Mouse (Mus musculus) cerebellum, postnatal 10 days (tissue): ENCODE data around the gene Gm15294.

Experiments used
- DNase-seq, 2 experiments: peaks; one replicate each; pipeline ENCODE4 v3.0.0; 2021; ENCODE audit warnings: mixed read lengths in 2 of 2

Gm15294 gene

GRCm38 (mm10) chrX:141875135-141875534, at the start of gene Gm15294:
Gm15294 (minus strand) TSS chrX:141875235.
- no peak for DNase-seq

GRCm38 (mm10) chrX:141884336-141885048, 9.5 kb upstream of the Gm15294 start:
- no peak for DNase-seq

GRCm38 (mm10) chrX:141874024-141874423, 1.0 kb downstream of the Gm15294 start:
- DNase-seq = peak in 1 of 2 experiments; percentile 3

GRCm38 (mm10) chrX:141873597-141873996, 1.4 kb downstream of the Gm15294 start:
- DNase-seq = no peak

GRCm38 (mm10) chrX:141855684-141856396, 19.2 kb downstream of the Gm15294 start:
- DNase-seq = no peak
